Comparison of ENCODE assay signal across 14 mouse cellular contexts in the genomic region with DNA sequence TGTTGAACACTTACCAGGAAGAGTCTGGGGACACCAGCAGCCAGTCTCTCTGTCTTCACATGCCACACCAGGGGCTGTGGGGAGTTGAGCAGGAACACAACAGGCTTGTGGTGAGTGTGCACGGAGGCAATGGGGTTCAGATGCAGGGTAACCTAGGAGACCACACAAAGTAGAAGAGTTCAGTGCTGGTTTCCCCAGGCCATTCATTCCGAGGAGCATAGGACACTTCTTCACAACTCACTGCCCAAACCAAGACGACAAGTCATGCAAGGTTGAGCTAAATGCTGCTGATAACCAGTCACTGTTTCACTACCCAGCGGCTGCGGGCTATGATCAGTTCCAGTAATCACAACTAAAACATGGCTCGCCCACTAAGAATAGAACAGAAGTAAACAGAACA.
DNase-seq lines count a peak whose midpoint lies in the region; ATAC-seq and TF ChIP-seq lines count a peak whose summit lies in the region.
"Had no signal": no experiment of that assay in that cellular context is flagged by ENCODE, and none has a peak within 500 bp of the region (broad histone marks: within the 10 kb centered on the region; RNA-seq: fewer than 3 reads in every experiment).

No protein-coding gene starts in this region.

- no peak overlapping the region for H3K9ac ChIP-seq in liver, embryonic 13.5 days
- H3K9ac ChIP-seq: liver, embryonic 15.5 days had no signal

- TF ChIP-seq CTCF in layer of hippocampus, adult 2 months (conservative IDR thresholded peaks at IDR 0.05): no peak

- H3K9me3 ChIP-seq in liver, embryonic 13.5 days (replicated peaks): no peaks in the 10 kb centered on the region
- H3K9me3 ChIP-seq: G1E; liver, embryonic 15.5 days had no signal

- peak; percentile 61 for ATAC-seq in activated CD4-positive, CD25-positive, alpha-beta regulatory T cell, adult 4 months
- peak; percentile 43; the same call in 1 of the 2 replicates for ATAC-seq in liver, embryonic 13.5 days (ENCODE audit: low read depth)

- H3K4me1 ChIP-seq in liver, embryonic 13.5 days (replicated peaks): peaks cover 46% of the 10 kb centered on the region

- WGBS in liver, embryonic 13.5 days (ENCODE audit: insufficient replicate concordance): 15% methylated on average over 6 of the region's 6 CpGs

- H3K27ac ChIP-seq in layer of hippocampus, adult 2 months: peak overlapping the region; percentile 77
- H3K27ac ChIP-seq in liver, embryonic 13.5 days: no peak overlapping the region
- H3K27ac ChIP-seq: liver, embryonic 15.5 days had no signal

- no peak for DNase-seq in layer of hippocampus, adult 2 months (ENCODE audit: low spot score in 2 of 2)
- no peak for DNase-seq in layer of hippocampus, adult 11-12 months (ENCODE audit: low spot score)
- DNase-seq in CD4-positive, CD25-positive, alpha-beta regulatory T cell, adult 2 months (ENCODE audit: low read depth, low spot score): peak; percentile 34
- peak; percentile 15 for DNase-seq in liver, embryonic 13.5 days
- no peak for DNase-seq in ovary, postnatal 14 days (ENCODE audit: low spot score)
- DNase-seq in cerebellum, adult 9-11 months: no peak
- DNase-seq in layer of hippocampus, adult 9-10 months (ENCODE audit: low spot score): no peak
- DNase-seq: adrenal gland, postnatal 14 days; cerebellum, postnatal 10 days; heart, adult 18-20 months; right cerebral cortex, adult 18-20 months had no signal

- H3K4me3 ChIP-seq in layer of hippocampus, adult 2 months: no peak overlapping the region
- no peak overlapping the region for H3K4me3 ChIP-seq in liver, embryonic 13.5 days (replicated peaks)
- H3K4me3 ChIP-seq: liver, embryonic 15.5 days had no signal

- no peaks in the 10 kb centered on the region for H3K36me3 ChIP-seq in liver, embryonic 13.5 days
- H3K36me3 ChIP-seq: G1E; liver, embryonic 15.5 days had no signal

- no peak overlapping the region for H3K4me2 ChIP-seq in liver, embryonic 13.5 days
- H3K4me2 ChIP-seq: liver, embryonic 15.5 days had no signal

- H3K27me3 ChIP-seq in liver, embryonic 13.5 days: no peaks in the 10 kb centered on the region
- H3K27me3 ChIP-seq: liver, embryonic 15.5 days had no signal

Comparison
In these comparisons a context has a peak if more than half of its experiments do, and no peak if none do; other contexts are left out.
1. DNase-seq: peak in CD4-positive, CD25-positive, alpha-beta regulatory T cell, adult 2 months (single experiment) and liver, embryonic 13.5 days (single experiment); none in layer of hippocampus, adult 2 months (0 of 2), layer of hippocampus, adult 11-12 months (single experiment), ovary, postnatal 14 days (single experiment), cerebellum, adult 9-11 months (single experiment) and layer of hippocampus, adult 9-10 months (single experiment).